Mouse (Mus musculus) right cerebral cortex, postnatal 4 days (tissue): Measurements from ENCODE around the gene Gfra1.

Experiments used
- DNase-seq: peaks from one replicate; pipeline ENCODE4 v3.0.0-alpha.2; 2022

Gene Gfra1

GRCm38 (mm10) chr19:58455496-58456061 is at the start of gene Gfra1:
Gfra1 (minus strand) TSS chr19:58455909.
- DNase-seq = peak; percentile 57

- no peak for DNase-seq
Measured at GRCm38 (mm10) chr19:58500049-58500448, 44.3 kb upstream of the Gfra1 start.

GRCm38 (mm10) chr19:58499420-58499966 is 43.8 kb upstream of the Gfra1 start:
- no peak for DNase-seq

GRCm38 (mm10) chr19:58497106-58497505 is 41.4 kb upstream of the Gfra1 start:
- DNase-seq = no peak

GRCm38 (mm10) chr19:58486686-58487085 is 31.0 kb upstream of the Gfra1 start:
- no peak for DNase-seq

- DNase-seq = no peak
Measured at GRCm38 (mm10) chr19:58482373-58482977, 26.8 kb upstream of the Gfra1 start.

- no peak for DNase-seq
Measured at GRCm38 (mm10) chr19:58474251-58474650, 18.5 kb upstream of the Gfra1 start.

GRCm38 (mm10) chr19:58469421-58469820 is 13.7 kb upstream of the Gfra1 start:
- peak; percentile 99 for DNase-seq

GRCm38 (mm10) chr19:58468331-58468730 is 12.6 kb upstream of the Gfra1 start:
- DNase-seq = no peak

- no peak for DNase-seq
Measured at GRCm38 (mm10) chr19:58463755-58464154, 8.0 kb upstream of the Gfra1 start.

GRCm38 (mm10) chr19:58460361-58461022 is 4.8 kb upstream of the Gfra1 start:
- no peak for DNase-seq

GRCm38 (mm10) chr19:58456491-58457061 is 867 bp upstream of the Gfra1 start:
- DNase-seq = no peak

- DNase-seq = peak; percentile 49
Measured at GRCm38 (mm10) chr19:58455061-58455495, 631 bp downstream of the Gfra1 start.

GRCm38 (mm10) chr19:58454261-58455060 is 1.2 kb downstream of the Gfra1 start:
- peak; percentile 57 for DNase-seq

- peak; percentile 11 for DNase-seq
Measured at GRCm38 (mm10) chr19:58453581-58453980, 2.1 kb downstream of the Gfra1 start.

- peak; percentile 16 for DNase-seq
Measured at GRCm38 (mm10) chr19:58452941-58453551, 2.7 kb downstream of the Gfra1 start.

GRCm38 (mm10) chr19:58452178-58452819 is 3.4 kb downstream of the Gfra1 start:
- no peak for DNase-seq

- DNase-seq = no peak
Measured at GRCm38 (mm10) chr19:58451323-58451722, 4.4 kb downstream of the Gfra1 start.

- DNase-seq = no peak
Measured at GRCm38 (mm10) chr19:58450716-58451115, 5.0 kb downstream of the Gfra1 start.

GRCm38 (mm10) chr19:58442785-58443732 is 12.7 kb downstream of the Gfra1 start:
- DNase-seq = no peak

- DNase-seq = no peak
Measured at GRCm38 (mm10) chr19:58441785-58442184, 13.9 kb downstream of the Gfra1 start.
